Mouse (Mus musculus) B cell, adult 2 months (primary cell): ENCODE measurements around the gene Zmynd11.

ENCODE experiments used
- DNase-seq, 2 experiments: peaks; one replicate each; pipeline ENCODE4 v3.0.0; 2022

Zmynd11 gene

DNA sequence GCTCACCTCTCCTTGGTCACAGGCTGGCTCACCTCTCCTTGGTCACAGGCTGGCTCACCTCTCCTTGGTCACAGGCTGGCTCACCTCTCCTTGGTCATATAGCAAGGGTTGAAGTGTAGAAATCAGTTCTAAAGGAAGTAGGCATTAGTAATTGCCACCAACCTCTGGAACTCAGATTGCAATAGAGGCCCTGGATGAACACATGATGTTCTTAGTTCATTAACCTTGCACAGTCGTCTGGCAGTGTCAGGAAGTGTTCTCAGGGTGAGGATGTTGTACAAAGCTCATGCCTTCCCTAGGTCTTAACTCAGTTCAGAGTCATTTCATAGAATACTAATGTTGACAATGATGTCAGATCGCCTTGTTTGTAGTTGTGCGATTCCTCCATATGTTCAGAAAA, 112.1 kb downstream of the Zmynd11 start:
- no peak for DNase-seq

DNA sequence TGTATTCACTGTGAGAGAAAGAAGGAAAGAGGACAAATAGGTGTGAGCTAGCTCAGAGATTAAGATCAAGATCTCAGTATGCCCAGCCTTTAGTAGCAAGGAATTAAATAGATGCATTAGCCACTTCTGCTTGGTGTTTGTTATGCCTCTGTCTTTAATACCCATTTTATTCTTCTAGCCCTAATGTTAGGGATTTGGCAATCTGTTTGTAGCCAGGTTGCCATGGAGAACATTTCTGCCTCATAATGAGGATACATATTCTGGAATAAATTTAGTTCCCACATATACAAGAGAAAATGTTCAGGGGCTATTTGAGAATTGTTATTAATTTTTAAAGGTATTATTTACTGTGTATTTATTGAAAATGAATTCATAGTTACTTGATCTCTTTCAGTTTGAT, 114.5 kb downstream of the Zmynd11 start:
- no peak for DNase-seq

DNA sequence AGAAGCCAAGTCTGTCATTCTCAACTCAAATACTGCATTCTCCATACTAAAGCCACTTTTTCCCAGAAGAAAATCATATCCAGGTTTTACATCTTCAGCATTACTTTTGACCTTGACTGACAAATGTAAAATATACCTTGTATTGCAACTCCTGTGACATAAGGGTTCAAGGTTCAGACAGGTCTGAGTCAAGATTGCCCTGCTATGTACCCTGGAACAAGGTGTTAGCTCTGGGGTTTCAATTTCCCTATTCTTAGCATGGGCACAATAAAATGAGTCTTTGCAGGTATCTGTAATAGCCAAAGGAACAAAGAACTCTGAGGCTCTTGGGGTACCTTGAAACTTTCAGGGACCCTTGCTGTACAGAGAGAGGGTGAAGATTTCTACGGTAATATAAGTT, 115.2 kb downstream of the Zmynd11 start:
- DNase-seq: no peak

DNA sequence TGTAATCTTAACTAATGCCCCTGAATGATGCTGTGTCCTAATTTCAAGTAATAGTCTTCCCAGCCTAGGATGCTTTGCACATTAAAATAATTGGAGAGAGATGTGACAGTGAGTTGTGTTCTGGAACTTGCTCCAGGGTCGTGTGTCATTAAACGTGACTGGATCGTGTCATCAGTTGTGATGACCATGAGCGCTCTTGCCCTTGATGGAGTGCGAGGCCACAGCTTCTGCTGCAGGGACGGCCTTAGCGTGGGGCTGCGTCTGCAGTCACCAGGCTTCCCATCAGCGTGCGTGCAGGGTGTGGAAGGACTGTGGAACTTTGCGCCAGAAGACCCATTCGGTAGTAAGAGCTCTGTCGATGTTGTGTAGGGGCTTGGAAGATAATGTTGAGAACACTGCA, 116.4 kb downstream of the Zmynd11 start:
- no peak for DNase-seq

DNA sequence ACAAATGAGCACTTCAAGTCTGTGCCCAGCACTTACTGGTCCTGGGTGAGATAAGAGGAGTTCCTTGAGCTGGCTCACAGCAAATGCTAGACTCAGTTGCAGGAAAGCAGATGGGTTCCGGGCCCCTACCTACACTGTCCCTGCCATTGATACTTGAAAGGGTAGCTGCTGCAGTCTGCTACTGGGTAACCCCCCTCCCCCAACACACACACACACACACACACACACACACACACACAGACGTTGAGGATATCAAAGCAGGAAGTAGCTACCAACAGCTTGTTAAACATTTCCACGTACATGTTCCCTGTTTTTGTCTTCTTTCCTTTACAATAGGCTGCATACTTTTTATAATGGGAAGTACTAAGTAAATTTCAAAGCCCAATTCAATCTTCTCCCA, 127.2 kb downstream of the Zmynd11 start:
- DNase-seq: no peak

DNA sequence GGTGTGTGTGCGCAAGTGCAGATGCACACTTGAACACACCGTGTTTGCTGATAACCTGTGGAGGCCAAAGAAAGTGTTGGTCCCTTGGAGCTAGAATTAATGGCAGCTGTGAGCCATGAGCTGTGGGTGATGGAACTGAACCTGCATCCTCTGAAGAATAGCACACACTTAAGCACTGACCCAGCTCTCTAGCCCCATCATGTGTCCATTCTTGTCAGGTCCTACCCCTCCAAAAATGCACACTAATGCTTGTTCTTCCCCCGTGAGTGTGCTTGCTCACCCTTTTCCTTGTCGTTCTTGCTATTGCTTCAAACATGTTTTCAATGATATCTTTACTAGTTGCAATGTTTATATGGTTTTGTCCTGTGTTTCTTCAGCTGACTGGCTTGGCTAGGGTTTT, 128.6 kb downstream of the Zmynd11 start:
- peak; percentile 11 to 29 for DNase-seq

DNA sequence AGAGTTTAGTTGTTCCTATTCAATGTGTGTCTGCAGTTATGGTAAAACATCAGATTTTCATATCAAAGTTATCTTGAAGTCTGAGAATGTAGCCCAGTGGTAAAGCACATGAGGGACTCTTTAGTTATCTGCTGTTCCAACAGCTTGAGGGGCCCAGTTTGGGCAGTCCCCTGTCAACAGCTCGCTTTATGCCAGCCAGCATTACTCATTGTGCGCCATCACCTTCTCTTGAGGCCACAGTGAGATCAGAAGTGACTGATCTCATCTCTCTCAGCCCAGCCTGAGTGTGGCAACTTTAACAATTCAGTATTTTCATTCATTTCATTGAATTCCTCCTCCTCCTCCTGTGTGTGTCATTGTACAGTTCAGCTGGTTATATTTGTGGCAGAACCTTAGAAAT, 129.2 kb downstream of the Zmynd11 start:
- no peak for DNase-seq
